Mouse (Mus musculus) brain, embryonic 14.5 days (tissue): ENCODE measurements at regions not wholly inside any gene's neighbourhood (a gene's known extent, or its start where the extent isn't known, plus 50 kb on each side); places are given as distances from the start of the nearest gene placed in this dataset.

Experiments
- DNase-seq: peaks from one replicate; pipeline ENCODE4 v3.0.0-alpha.2; 2011; ENCODE audit warnings: low read depth
- CTCF ChIP-seq: fragments of 200-500 bp; IDR thresholded peaks from 2 replicates; pipeline ENCODE4 v1.5.1; 2012; ENCODE audit warnings: inconsistent platforms, mild to moderate bottlenecking, moderate library complexity, borderline replicate concordance; ENCODE audit not compliant: insufficient read depth, insufficient read length; ENCODE audit errors: extremely low read depth
- POLR2A ChIP-seq: fragments of 200-500 bp; IDR thresholded peaks from 2 replicates; pipeline ENCODE4 v1.6.1; 2012; ENCODE audit warnings: mild to moderate bottlenecking, inconsistent platforms, borderline replicate concordance; ENCODE audit not compliant: poor library complexity, insufficient read depth, insufficient read length, severe bottlenecking; ENCODE audit errors: extremely low read depth

DNA sequence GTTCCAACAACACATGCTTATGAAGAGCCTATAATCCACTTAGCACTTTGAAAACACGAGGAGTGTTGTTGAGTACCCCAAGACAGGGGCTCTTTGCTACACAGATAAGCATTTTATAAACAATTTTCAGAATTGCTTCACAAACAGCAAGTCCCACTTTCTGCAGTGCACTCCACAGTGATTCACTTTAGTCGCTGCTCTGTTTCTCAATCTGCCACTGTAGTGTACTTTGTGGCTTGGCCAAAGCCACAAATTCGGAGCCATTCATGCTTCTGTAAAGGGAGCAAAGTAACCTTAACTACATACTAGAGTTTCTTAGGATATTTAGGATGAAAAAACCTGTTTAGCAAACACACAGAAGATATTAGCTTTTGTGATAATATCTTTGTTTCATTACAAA is 1226.5 kb upstream of the Luzp2 start:
- TF ChIP-seq POLR2A (no peak), CTCF (no peak)
- DNase-seq = peak; percentile 1
